Mouse (Mus musculus) limb, embryonic 12.5 days (tissue): Measurements from ENCODE around the gene Hid1. TPM values are rescaled to one million over a fixed set of nuclear protein-coding genes. Genes with fewer than 3 reads are reported as not detected.

ENCODE experiments used
- ATAC-seq: fragments of 200-750 bp; cut with Nextera tagmentation; 2 replicates; pipeline ENCODE4 v1.8.0; 2017; ENCODE audit warnings: low read depth, moderate TSS enrichment; ENCODE audit not compliant: insufficient number of reproducible peaks, insufficient read depth, low FRiP score, low TSS enrichment
- H3K27ac ChIP-seq: fragments of 300-500 bp; sonication (generic); 2 replicates; pipeline ENCODE4 v1.5.1; 2016; ENCODE audit warnings: mild to moderate bottlenecking, moderate library complexity
- H3K27me3 ChIP-seq: fragments of 300-500 bp; sonication (generic); 2 replicates; pipeline ENCODE4 v1.6.1; 2016; ENCODE audit warnings: mild to moderate bottlenecking, moderate library complexity
- H3K36me3 ChIP-seq: fragments of 300-500 bp; sonication (generic); 2 replicates; pipeline ENCODE4 v1.6.1; 2016; ENCODE audit warnings: mild to moderate bottlenecking, moderate library complexity
- H3K4me1 ChIP-seq: fragments of 300-500 bp; sonication (generic); replicated peaks from 2 replicates; pipeline ENCODE4 v1.6.1; 2016
- H3K4me2 ChIP-seq: fragments of 300-500 bp; sonication (generic); 2 replicates; pipeline ENCODE4 v1.6.1; 2016; ENCODE audit warnings: mild to moderate bottlenecking, moderate library complexity
- H3K4me3 ChIP-seq: fragments of 300-500 bp; sonication (generic); replicated peaks from 2 replicates; pipeline ENCODE4 v1.5.1; 2016; ENCODE audit warnings: mild to moderate bottlenecking
- H3K9ac ChIP-seq: fragments of 300-500 bp; sonication (generic); replicated peaks from 2 replicates; pipeline ENCODE4 v1.6.1; 2016; ENCODE audit warnings: mild to moderate bottlenecking, moderate library complexity
- H3K9me3 ChIP-seq: fragments of 300-500 bp; sonication (generic); 2 replicates; pipeline ENCODE4 v1.6.1; 2016; ENCODE audit warnings: mild to moderate bottlenecking, moderate library complexity
- WGBS: fragments of 180-500 bp; shearing (Covaris S2); methylation state at CpG from one replicate; pipeline ENCODE4 v1.1.7; 2016; 5-methylcytosine and 5-hydroxymethylcytosine counted together
- polyA plus RNA-seq: library from polyadenylated mRNA; unstranded; fragments of >200 nt; fragmentation: Nextera tagmentation; extraction: Ambion mirVana; gene quantifications from 2 replicates; pipeline ENCODE4 v1.2.1, GENCODE M21; 2016

Gene Hid1
- polyA plus RNA-seq, 1 experiment from 2014 or later = 2.2 TPM

DNA sequence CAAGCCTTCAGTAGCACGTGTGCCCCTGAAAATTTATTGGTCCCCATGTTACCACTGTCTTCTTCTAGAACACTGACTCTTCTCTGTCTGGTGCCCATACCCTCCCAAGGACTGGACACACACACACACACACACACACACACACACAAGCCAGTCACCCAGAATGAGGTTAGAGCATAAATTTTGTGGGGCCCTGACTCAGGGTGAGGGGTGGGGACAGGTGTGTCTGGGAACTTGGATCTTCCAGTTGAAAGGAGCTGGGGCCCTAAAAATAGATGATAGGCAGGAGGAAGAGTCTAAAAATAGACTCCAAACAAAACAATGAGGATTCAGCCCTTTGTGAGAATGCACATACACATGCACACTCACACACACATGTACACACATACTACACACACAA, 58.8 kb downstream of the Hid1 start:
- no peak overlapping the region for H3K9ac ChIP-seq
- H3K36me3 ChIP-seq = no peaks in the 10 kb centered on the region
- WGBS = 65% methylated on average over 1 of the region's 1 CpGs
- H3K4me2 ChIP-seq = no peak overlapping the region
- no peak for ATAC-seq
- peaks cover 66% of the 10 kb centered on the region for H3K27me3 ChIP-seq
- no peaks in the 10 kb centered on the region for H3K9me3 ChIP-seq
- H3K4me1 ChIP-seq = no peaks in the 10 kb centered on the region; the same call in 1 of the 2 replicates
- no peak overlapping the region for H3K4me3 ChIP-seq
- no peak overlapping the region for H3K27ac ChIP-seq

GRCm38 (mm10) chr11:115306863-115307262, 60.7 kb downstream of the Hid1 start, which contains the start of gene Otop2:
TSS of gene Otop2 (plus strand) at chr11:115307163.
- ATAC-seq = no peak
- Histone ChIP-seq H3K4me2 (no peak within 1 kb of the TSS), H3K4me1 (no peaks in the 10 kb centered on the region; the same call in 1 of the 2 replicates), H3K9me3 (no peaks in the 10 kb centered on the region), H3K27me3 (peaks cover 50% of the 10 kb centered on the region), H3K36me3 (no peaks in the 10 kb centered on the region), H3K9ac (no peak within 1 kb of the TSS), H3K27ac (no peak within 1 kb of the TSS), H3K4me3 (no peak within 1 kb of the TSS)
- WGBS = 14% methylated on average over 8 of the region's 8 CpGs

DNA sequence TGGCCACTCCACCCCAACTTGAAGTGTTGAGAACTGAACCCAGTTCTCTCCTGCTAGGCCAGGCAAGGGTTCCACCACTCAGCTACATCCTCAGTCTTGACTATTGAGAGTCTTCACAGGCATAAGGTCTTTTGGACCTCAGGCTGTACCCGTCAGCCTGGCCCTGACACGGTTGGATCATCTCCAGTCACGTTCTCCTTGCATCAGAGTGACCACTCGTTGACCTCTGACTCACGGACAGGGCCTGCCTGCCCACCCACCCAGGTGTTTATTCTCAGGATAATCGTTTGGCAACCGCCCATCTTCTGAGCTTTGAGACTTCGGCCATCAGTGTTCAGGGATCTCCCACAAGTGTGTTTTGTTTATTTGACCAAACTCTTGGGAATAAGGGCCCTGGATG, 64.4 kb downstream of the Hid1 start:
- peaks cover 56% of the 10 kb centered on the region for H3K27me3 ChIP-seq

GRCm38 (mm10) chr11:115301351-115301750, 66.2 kb downstream of the Hid1 start:
- H3K27me3 ChIP-seq = peaks cover 60% of the 10 kb centered on the region

More for the DNA sequence above, 64.4 kb downstream of the Hid1 start:
- H3K36me3 ChIP-seq = no peaks in the 10 kb centered on the region
- H3K4me2 ChIP-seq = no peak overlapping the region
- no peak overlapping the region for H3K9ac ChIP-seq
- WGBS = 67% methylated on average over 8 of the region's 8 CpGs
- no peak for ATAC-seq
- no peak overlapping the region for H3K4me3 ChIP-seq
- H3K4me1 ChIP-seq = no peaks in the 10 kb centered on the region; the same call in 1 of the 2 replicates
- 0 out of 2 replicates have a peak, but pooled peaks cover 6% of the 10 kb centered on the region for H3K9me3 ChIP-seq
- H3K27ac ChIP-seq = no peak overlapping the region

GRCm38 (mm10) chr11:115300745-115301144, 66.8 kb downstream of the Hid1 start:
- 0 out of 2 replicates have a peak, but pooled peaks cover 6% of the 10 kb centered on the region for H3K9me3 ChIP-seq
- H3K4me3 ChIP-seq = no peak overlapping the region
- H3K4me2 ChIP-seq = no peak overlapping the region
- H3K27ac ChIP-seq = no peak overlapping the region
- H3K36me3 ChIP-seq = no peaks in the 10 kb centered on the region
- ATAC-seq = no peak
- H3K27me3 ChIP-seq = peaks cover 61% of the 10 kb centered on the region
- peaks cover 11% of the 10 kb centered on the region for H3K4me1 ChIP-seq
- no peak overlapping the region for H3K9ac ChIP-seq
- 80% methylated on average over 4 of the region's 4 CpGs for WGBS

More at GRCm38 (mm10) chr11:115301351-115301750, 66.2 kb downstream of the Hid1 start:
- H3K4me3 ChIP-seq = no peak overlapping the region
- H3K4me2 ChIP-seq = no peak overlapping the region
- no peak overlapping the region for H3K27ac ChIP-seq
- H3K4me1 ChIP-seq = peaks cover 11% of the 10 kb centered on the region
- H3K9ac ChIP-seq = no peak overlapping the region
- 88% methylated on average over 2 of the region's 2 CpGs for WGBS
- ATAC-seq = no peak
- no peaks in the 10 kb centered on the region for H3K36me3 ChIP-seq
- H3K9me3 ChIP-seq = 0 out of 2 replicates have a peak, but pooled peaks cover 6% of the 10 kb centered on the region

- ATAC-seq = no peak
- H3K4me3 ChIP-seq = no peak overlapping the region
- peaks cover 50% of the 10 kb centered on the region for H3K27me3 ChIP-seq
- WGBS = 53% methylated on average over 8 of the region's 8 CpGs
- H3K4me2 ChIP-seq = no peak overlapping the region
- no peak overlapping the region for H3K27ac ChIP-seq
- 0 out of 2 replicates have a peak, but pooled peaks cover 6% of the 10 kb centered on the region for H3K9me3 ChIP-seq
- H3K9ac ChIP-seq = no peak overlapping the region
- H3K4me1 ChIP-seq = peaks cover 11% of the 10 kb centered on the region
- no peaks in the 10 kb centered on the region for H3K36me3 ChIP-seq
These were observed 69.4 kb downstream of the Hid1 start for GRCm38 (mm10) chr11:115298160-115298559.

Other genes starting within 250 kb of the Hid1 start
- gene Cd300lf, start 233.8 kb downstream of the Hid1 start, polyA plus RNA-seq = 0.26 TPM in 2 replicates
- 23.9 and 25.0 TPM in 2 replicates for gene Slc9a3r1, start 204.4 kb downstream of the Hid1 start, polyA plus RNA-seq
- gene Tmem104, start 180.3 kb downstream of the Hid1 start, polyA plus RNA-seq = 5.8 and 8.2 TPM in 2 replicates
- gene Nat9, start 179.9 kb downstream of the Hid1 start, polyA plus RNA-seq = 17.8 and 23.6 TPM in 2 replicates
- gene Grin2c, start 100.5 kb downstream of the Hid1 start, polyA plus RNA-seq = 0.09 and 0.21 TPM in 2 replicates
- gene Fdxr, start 90.7 kb downstream of the Hid1 start, polyA plus RNA-seq = 13.2 and 16.1 TPM in 2 replicates
- gene Fads6, start 70.1 kb downstream of the Hid1 start, polyA plus RNA-seq = 0.10 and 0.15 TPM in 2 replicates
- 0.56 TPM in 1 of 2 replicates, not detected in the other for gene Otop2, start 60.6 kb downstream of the Hid1 start, polyA plus RNA-seq
- gene Ush1g, start 45.7 kb downstream of the Hid1 start, polyA plus RNA-seq = not detected in 2 replicates
- gene Otop3, start 33.0 kb downstream of the Hid1 start, polyA plus RNA-seq = not detected in 2 replicates
- 19.7 and 19.9 TPM in 2 replicates for gene Cdr2l, start 14.2 kb upstream of the Hid1 start, polyA plus RNA-seq
- 175 and 182 TPM in 2 replicates for gene Mrpl58, start 36.0 kb upstream of the Hid1 start, polyA plus RNA-seq
- gene Atp5h, start 52.2 kb upstream of the Hid1 start, polyA plus RNA-seq = 960 and 975 TPM in 2 replicates
- gene Kctd2, start 52.4 kb upstream of the Hid1 start, polyA plus RNA-seq = 25.3 and 26.5 TPM in 2 replicates
- gene Trim80, start 72.8 kb upstream of the Hid1 start, polyA plus RNA-seq = 0.10 TPM in 1 of 2 replicates, not detected in the other
- 0.15 TPM in 1 of 2 replicates, not detected in the other for gene Slc16a5, start 94.7 kb upstream of the Hid1 start, polyA plus RNA-seq
- 7.5 and 9.6 TPM in 2 replicates for gene Armc7, start 107.9 kb upstream of the Hid1 start, polyA plus RNA-seq
- 66.2 and 78.2 TPM in 2 replicates for gene Nt5c, start 124.1 kb upstream of the Hid1 start, polyA plus RNA-seq
- 512 and 557 TPM in 2 replicates for gene Jpt1, start 146.6 kb upstream of the Hid1 start, polyA plus RNA-seq
- 1,335 and 1,406 TPM in 2 replicates for gene Sumo2, start 168.5 kb upstream of the Hid1 start, polyA plus RNA-seq
- 211 and 212 TPM in 2 replicates for gene Nup85, start 196.7 kb upstream of the Hid1 start, polyA plus RNA-seq
- 96.0 and 106 TPM in 2 replicates for gene Mrps7, start 236.2 kb upstream of the Hid1 start, polyA plus RNA-seq
- gene Gga3, start 236.3 kb upstream of the Hid1 start, polyA plus RNA-seq = 20.3 and 21.7 TPM in 2 replicates
- gene Mif4gd, start 245.2 kb upstream of the Hid1 start, polyA plus RNA-seq = 18.2 and 18.6 TPM in 2 replicates